Mouse (Mus musculus): Measurements from ENCODE around the gene Icmt. TPM values are rescaled to one million over a fixed set of nuclear protein-coding genes. Genes with fewer than 3 reads are reported as not detected.

Gene Icmt
- polyA plus RNA-seq, 1 experiment from 2014 or later: 15.3 TPM

GRCm38 (mm10) chr4:152265791-152266190 lies 31.2 kb upstream of the Icmt start:
- Histone ChIP-seq H3K4me2 (no peak overlapping the region), H3K9me3 (replicated peaks) (no peaks in the 10 kb centered on the region), H3K4me3 (no peak overlapping the region), H3K27me3 (no peaks in the 10 kb centered on the region), H3K9ac (0 out of 2 replicates have a peak overlapping the region, but pooled peaks have one; percentile 3), H3K36me3 (no peaks in the 10 kb centered on the region), H3K4me1 (replicated peaks) (peaks cover 89% of the 10 kb centered on the region), H3K27ac (peak overlapping the region; percentile 83)
- 64% methylated on average over 5 of the region's 5 CpGs for WGBS
- no peak for ATAC-seq (replicated peaks; ENCODE audit: insufficient number of reproducible peaks, insufficient read depth, low FRiP score, low read depth)

DNA sequence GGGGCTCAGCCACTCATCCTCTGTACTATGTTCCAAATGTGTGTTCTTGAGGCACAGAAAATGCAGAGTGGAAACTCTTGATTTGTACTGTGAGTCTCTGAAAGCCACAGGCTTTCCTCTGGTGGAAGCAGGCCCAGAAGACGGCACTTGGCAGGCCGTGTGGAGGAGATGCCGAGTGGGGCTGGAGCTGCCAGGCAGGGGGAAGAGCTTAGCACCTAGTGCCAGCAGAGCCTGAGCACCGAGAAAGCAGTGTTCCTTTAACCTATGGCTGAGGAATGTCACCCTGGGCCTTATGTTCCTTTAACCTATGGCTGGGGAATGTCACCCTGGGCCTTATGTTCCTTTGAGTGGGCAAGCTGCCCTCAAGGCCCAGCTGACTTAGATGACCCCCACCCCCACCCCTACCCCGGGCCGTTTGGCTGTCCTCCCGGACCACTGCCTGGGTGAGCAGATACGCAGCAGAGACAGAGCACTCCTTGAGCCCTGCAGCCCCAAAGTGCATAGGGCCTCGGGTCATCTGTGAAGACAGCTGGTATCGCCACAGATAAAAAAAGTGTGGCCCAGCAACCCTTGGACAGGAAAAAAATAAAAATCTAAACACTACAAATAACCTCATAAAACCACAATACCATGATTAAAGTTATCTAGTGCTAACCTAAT lies 30.7 kb upstream of the Icmt start:
- Histone ChIP-seq H3K4me2 (no peak overlapping the region), H3K4me1 (replicated peaks) (peaks cover 89% of the 10 kb centered on the region), H3K9me3 (replicated peaks) (no peaks in the 10 kb centered on the region), H3K27me3 (no peaks in the 10 kb centered on the region), H3K9ac (0 out of 2 replicates have a peak overlapping the region, but pooled peaks have one; percentile 3), H3K4me3 (no peak overlapping the region), H3K36me3 (no peaks in the 10 kb centered on the region), H3K27ac (peak overlapping the region; percentile 83)
- no peak for ATAC-seq (replicated peaks; ENCODE audit: insufficient number of reproducible peaks, insufficient read depth, low FRiP score, low read depth)
- WGBS: 33% methylated on average over 10 of the region's 10 CpGs

DNA sequence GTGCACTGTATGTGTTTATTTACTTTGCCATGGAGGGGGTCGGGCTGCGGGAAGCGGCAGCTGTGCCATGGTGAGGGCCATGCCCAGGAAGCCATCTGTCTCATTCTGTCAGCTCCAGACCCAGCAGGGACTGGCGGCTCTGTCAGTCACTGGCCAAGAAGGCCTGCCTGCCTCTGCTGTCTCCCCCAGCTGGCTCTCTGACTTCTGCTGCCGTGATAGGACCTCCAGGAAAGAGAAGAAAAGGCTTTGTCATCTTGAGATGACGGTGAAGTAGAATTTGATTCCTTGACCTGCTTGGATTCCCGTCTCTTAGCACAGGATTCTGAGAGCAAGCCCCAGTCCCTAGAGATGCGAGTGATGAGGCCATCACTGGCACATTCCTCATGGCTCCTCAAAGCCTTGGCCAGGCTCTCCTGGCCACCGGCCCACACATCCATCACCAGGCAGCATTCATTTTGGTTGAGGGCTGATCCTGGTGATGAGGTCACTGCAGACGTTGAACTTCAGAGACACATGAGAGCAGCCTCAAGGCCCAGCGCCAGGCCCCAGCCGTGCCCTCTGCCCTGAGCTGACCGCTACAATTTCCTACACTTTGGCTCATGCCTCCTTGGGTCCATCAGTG lies 29.2 kb upstream of the Icmt start:
- Histone ChIP-seq H3K4me2 (no peak overlapping the region), H3K9ac (no peak overlapping the region), H3K27me3 (no peaks in the 10 kb centered on the region), H3K9me3 (replicated peaks) (no peaks in the 10 kb centered on the region), H3K4me1 (replicated peaks) (peaks cover 89% of the 10 kb centered on the region), H3K4me3 (no peak overlapping the region), H3K27ac (no peak overlapping the region), H3K36me3 (no peaks in the 10 kb centered on the region)
- ATAC-seq (replicated peaks; ENCODE audit: insufficient number of reproducible peaks, insufficient read depth, low FRiP score, low read depth): no peak
- WGBS: 64% methylated on average over 13 of the region's 13 CpGs

DNA sequence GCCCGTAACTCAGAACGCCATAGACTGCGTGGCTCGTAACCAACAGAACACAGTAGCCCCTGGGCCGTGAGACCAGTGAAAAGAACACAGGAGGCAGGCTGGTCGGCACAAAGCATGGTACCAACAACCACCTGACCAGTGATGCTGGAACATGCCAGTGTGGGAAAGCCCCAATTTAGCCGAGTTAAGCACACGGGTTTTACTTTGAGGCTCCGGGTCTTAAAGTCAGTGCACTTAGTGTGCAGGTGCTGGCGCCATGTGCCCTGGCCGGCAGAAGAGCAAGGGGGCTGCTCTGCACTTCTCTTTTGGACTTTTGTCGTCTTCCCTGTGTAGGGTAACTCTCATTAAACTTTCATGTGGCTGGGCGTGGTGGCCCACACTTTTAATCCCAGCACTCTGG lies 27.1 kb upstream of the Icmt start:
- WGBS: 86% methylated on average over 13 of the region's 13 CpGs
- ATAC-seq (replicated peaks; ENCODE audit: insufficient number of reproducible peaks, insufficient read depth, low FRiP score, low read depth): no peak
- Histone ChIP-seq H3K9me3 (replicated peaks) (no peaks in the 10 kb centered on the region), H3K9ac (no peak overlapping the region), H3K4me2 (no peak overlapping the region), H3K4me1 (replicated peaks) (peaks cover 87% of the 10 kb centered on the region), H3K36me3 (no peaks in the 10 kb centered on the region), H3K4me3 (no peak overlapping the region), H3K27ac (0 out of 2 replicates have a peak overlapping the region, but pooled peaks have one; percentile 17), H3K27me3 (no peaks in the 10 kb centered on the region)

DNA sequence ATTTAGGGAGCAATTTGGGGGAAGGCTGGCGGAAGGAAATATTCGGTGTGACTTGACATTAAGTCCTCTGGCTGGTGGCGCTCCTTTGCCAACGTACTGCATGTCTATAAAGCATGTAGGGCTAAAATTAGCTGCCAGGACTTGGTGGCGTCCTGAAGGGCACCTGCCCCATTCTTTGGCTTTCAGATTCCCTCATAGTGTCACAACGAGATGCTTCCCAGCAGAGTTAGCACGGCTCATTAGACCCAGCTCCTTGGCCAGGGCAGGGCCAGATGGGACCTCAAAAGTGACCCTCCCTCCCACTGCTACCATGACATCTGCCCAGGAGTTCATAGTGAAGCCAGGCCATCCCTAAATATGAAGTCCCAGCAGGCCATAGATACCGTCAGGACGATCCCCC lies 26.4 kb upstream of the Icmt start:
- no peaks in the 10 kb centered on the region for H3K9me3 ChIP-seq (replicated peaks)
- no peak overlapping the region for H3K4me2 ChIP-seq
- peaks cover 88% of the 10 kb centered on the region for H3K4me1 ChIP-seq (replicated peaks)
- H3K27ac ChIP-seq: peak overlapping the region; percentile 17
- peaks cover 4% of the 10 kb centered on the region; the same call in 1 of the 2 replicates for H3K27me3 ChIP-seq
- no peak for ATAC-seq (replicated peaks; ENCODE audit: insufficient number of reproducible peaks, insufficient read depth, low FRiP score, low read depth)
- 65% methylated on average over 9 of the region's 9 CpGs for whole genome bisulfite sequencing
- H3K4me3 ChIP-seq: no peak overlapping the region
- H3K9ac ChIP-seq: no peak overlapping the region
- no peaks in the 10 kb centered on the region for H3K36me3 ChIP-seq

DNA sequence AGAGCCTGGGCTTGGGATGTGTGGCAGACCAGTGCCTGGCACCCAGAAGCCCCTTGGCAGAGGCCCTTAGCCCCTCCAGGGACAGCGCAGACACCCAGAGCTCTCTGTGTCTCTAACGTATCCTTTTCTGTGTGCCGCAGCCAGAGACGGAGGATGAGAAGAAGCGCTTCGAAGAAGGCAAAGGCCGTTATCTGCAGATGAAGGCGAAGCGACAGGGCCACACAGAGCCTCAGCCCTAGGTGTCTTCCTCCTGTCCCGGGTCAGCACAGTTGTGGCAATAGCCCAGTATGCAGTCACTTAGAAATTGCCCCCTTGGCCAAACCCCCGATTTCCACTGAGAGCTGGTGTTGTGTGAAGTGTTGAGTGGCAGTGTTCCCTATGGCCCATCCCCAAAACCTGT lies 25.7 kb upstream of the Icmt start:
- Histone ChIP-seq H3K4me2 (no peak overlapping the region), H3K27me3 (peaks cover 9% of the 10 kb centered on the region; the same call in 1 of the 2 replicates), H3K4me1 (replicated peaks) (peaks cover 88% of the 10 kb centered on the region), H3K36me3 (no peaks in the 10 kb centered on the region), H3K27ac (peak overlapping the region; percentile 93), H3K9me3 (replicated peaks) (no peaks in the 10 kb centered on the region), H3K4me3 (no peak overlapping the region), H3K9ac (no peak overlapping the region)
- no peak for ATAC-seq (replicated peaks; ENCODE audit: insufficient number of reproducible peaks, insufficient read depth, low FRiP score, low read depth)
- WGBS: 90% methylated on average over 11 of the region's 11 CpGs

- no peak for ATAC-seq (replicated peaks; ENCODE audit: insufficient number of reproducible peaks, insufficient read depth, low FRiP score, low read depth)
- Histone ChIP-seq H3K36me3 (no peaks in the 10 kb centered on the region), H3K9ac (no peak overlapping the region), H3K4me1 (replicated peaks) (peaks cover 86% of the 10 kb centered on the region), H3K27ac (peak overlapping the region; percentile 93), H3K27me3 (peaks cover 9% of the 10 kb centered on the region; the same call in 1 of the 2 replicates), H3K9me3 (replicated peaks) (no peaks in the 10 kb centered on the region), H3K4me3 (no peak overlapping the region), H3K4me2 (no peak overlapping the region)
- WGBS: 64% methylated on average over 7 of the region's 7 CpGs
Observed at GRCm38 (mm10) chr4:152272006-152272405, 25.0 kb upstream of the Icmt start.

DNA sequence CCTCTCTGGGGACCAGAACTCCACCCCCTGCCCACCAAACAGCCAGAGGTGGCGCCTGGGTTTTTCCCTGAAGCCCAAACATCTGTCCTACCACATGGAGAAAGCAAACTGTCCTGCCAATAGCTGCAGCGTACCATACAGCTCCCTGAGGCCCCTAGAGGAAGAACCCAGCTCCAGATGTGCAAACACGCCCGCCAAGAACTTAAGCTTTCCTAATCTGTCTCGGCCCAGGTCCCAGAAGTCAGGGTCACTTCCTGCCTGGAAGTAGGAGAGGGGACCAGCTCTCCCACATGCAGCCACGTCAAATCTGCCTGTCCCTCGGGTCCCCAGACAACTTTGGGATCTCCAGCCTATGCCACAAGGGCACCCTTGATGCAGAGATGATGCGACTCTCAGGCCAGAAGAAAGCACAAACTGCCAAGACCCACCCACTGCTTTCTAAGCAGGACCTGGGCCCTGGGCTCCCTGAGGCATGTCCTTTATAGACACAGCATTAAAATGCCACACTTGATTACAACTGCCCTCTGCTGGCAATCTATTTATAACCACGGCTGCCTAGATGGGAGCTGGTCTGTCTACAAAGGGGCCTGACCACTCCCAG lies 24.5 kb upstream of the Icmt start:
- H3K4me1 ChIP-seq (replicated peaks): peaks cover 83% of the 10 kb centered on the region
- H3K9me3 ChIP-seq (replicated peaks): no peaks in the 10 kb centered on the region
- H3K36me3 ChIP-seq: no peaks in the 10 kb centered on the region
- peak overlapping the region; percentile 93 for H3K27ac ChIP-seq
- 17% methylated on average over 9 of the region's 9 CpGs for WGBS
- no peak overlapping the region for H3K4me3 ChIP-seq
- H3K27me3 ChIP-seq: peaks cover 9% of the 10 kb centered on the region; the same call in 1 of the 2 replicates
- no peak overlapping the region for H3K4me2 ChIP-seq
- no peak overlapping the region for H3K9ac ChIP-seq
- ATAC-seq (replicated peaks; ENCODE audit: insufficient number of reproducible peaks, insufficient read depth, low FRiP score, low read depth): peak; percentile 41

DNA sequence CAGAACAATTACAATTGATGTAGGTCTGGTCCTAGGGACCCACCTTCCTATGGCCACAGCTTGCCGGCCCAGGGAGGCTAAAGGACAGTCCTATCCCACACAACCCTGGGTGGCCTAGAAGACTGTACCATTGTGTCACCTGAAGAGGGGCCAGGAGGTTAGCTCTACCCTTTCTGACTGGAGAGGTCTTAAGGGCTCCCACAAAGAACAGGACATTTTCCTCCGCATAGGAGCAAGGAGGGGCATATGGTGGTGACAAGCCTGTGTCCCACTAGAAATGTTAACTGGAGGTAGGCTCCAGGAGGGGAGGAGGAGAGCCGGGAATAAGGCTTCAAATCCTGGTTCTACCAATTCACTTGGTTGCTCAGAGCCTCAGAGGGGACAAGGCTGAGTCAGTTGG lies 23.8 kb upstream of the Icmt start:
- Histone ChIP-seq H3K4me2 (peak overlapping the region; percentile 94), H3K36me3 (0 out of 2 replicates have a peak, but pooled peaks cover 3% of the 10 kb centered on the region), H3K9me3 (replicated peaks) (no peaks in the 10 kb centered on the region), H3K27ac (peak overlapping the region; percentile 93), H3K4me1 (replicated peaks) (peaks cover 76% of the 10 kb centered on the region), H3K4me3 (0 out of 2 replicates have a peak overlapping the region, but pooled peaks have one; percentile 71), H3K9ac (no peak overlapping the region), H3K27me3 (peaks cover 9% of the 10 kb centered on the region; the same call in 1 of the 2 replicates)
- WGBS: 38% methylated on average over 3 of the region's 3 CpGs
- ATAC-seq (replicated peaks; ENCODE audit: insufficient number of reproducible peaks, insufficient read depth, low FRiP score, low read depth): no peak

GRCm38 (mm10) chr4:152273621-152274236 lies 23.3 kb upstream of the Icmt start, which contains the start of gene Gpr153:
Gene Gpr153 (plus strand): TSS chr4:152274232.
- peak within 1 kb of the TSS; percentile 94 for H3K4me2 ChIP-seq
- H3K27me3 ChIP-seq: peaks cover 9% of the 10 kb centered on the region; the same call in 1 of the 2 replicates
- 2% methylated on average over 38 of the region's 48 CpGs for WGBS
- H3K9ac ChIP-seq: peak within 1 kb of the TSS; percentile 78
- peak within 1 kb of the TSS; percentile 71 for H3K4me3 ChIP-seq
- H3K36me3 ChIP-seq: 0 out of 2 replicates have a peak, but pooled peaks cover 3% of the 10 kb centered on the region
- peaks cover 73% of the 10 kb centered on the region for H3K4me1 ChIP-seq (replicated peaks)
- no peaks in the 10 kb centered on the region for H3K9me3 ChIP-seq (replicated peaks)
- ATAC-seq (replicated peaks; ENCODE audit: insufficient number of reproducible peaks, insufficient read depth, low FRiP score, low read depth): peak; percentile 71
- H3K27ac ChIP-seq: peak within 1 kb of the TSS; percentile 93

DNA sequence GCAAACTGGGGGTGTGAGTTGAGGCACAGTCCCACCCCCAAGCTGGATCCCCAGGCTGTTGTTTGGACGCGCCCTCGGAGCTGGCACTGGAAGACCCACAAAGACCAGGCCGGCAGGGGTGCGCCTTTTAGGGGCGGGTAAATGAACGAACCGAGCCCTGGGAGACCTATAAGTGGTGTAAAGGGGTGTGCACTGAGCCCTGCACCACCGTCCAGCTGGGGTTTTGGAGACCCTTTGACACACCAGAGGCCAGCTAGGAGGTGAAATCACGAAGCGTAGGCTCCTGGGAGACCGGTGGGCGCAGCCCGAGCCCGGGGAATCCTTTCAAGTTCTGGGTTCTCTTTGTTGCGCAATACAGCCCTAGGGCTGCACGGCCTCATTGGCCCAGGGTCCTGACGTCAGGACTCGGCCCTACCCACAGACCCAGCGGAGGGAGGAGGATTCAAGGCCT lies 22.3 kb upstream of the Icmt start:
- ATAC-seq (replicated peaks; ENCODE audit: insufficient number of reproducible peaks, insufficient read depth, low FRiP score, low read depth): 0 out of 2 replicates have a peak, but pooled peaks have one; percentile 3
- Histone ChIP-seq H3K4me2 (peak overlapping the region; percentile 94), H3K4me1 (replicated peaks) (peaks cover 65% of the 10 kb centered on the region), H3K4me3 (peak overlapping the region; percentile 71), H3K9me3 (replicated peaks) (no peaks in the 10 kb centered on the region), H3K36me3 (0 out of 2 replicates have a peak, but pooled peaks cover 3% of the 10 kb centered on the region), H3K27ac (peak overlapping the region; percentile 93), H3K9ac (peak overlapping the region; percentile 78), H3K27me3 (peaks cover 9% of the 10 kb centered on the region)
- 4% methylated on average over 20 of the region's 20 CpGs for WGBS

Data from heart, embryonic 15.5 days (tissue).